ENCODE assay signal across 11 mouse cellular contexts in genomic region chr2:166175145-166175544, GRCm38 (mm10). TPM values are rescaled to one million over a fixed set of nuclear protein-coding genes. Genes with fewer than 3 reads are reported as not detected.
A peak's percentile ranks its signal among the peaks of the same experiment; 100 is the strongest.
DNase-seq lines count a peak whose midpoint lies in the region; ATAC-seq and TF ChIP-seq lines count a peak whose summit lies in the region.
"Had no signal": no experiment of that assay in that cellular context is flagged by ENCODE, and none has a peak within 500 bp of the region (broad histone marks: within the 10 kb centered on the region; RNA-seq: fewer than 3 reads in every experiment).

No protein-coding gene starts in this region.

- no peaks in the 10 kb centered on the region for H3K27me3 ChIP-seq in neural tube, embryonic 11.5 days (ENCODE audit: control insufficient read depth, insufficient read depth, low read length)
- H3K27me3 ChIP-seq in embryonic facial prominence, embryonic 13.5 days: peaks cover 15% of the 10 kb centered on the region; the same call in 1 of the 2 replicates
- 0 out of 2 replicates have a peak, but pooled peaks cover 4% of the 10 kb centered on the region for H3K27me3 ChIP-seq in hindbrain, postnatal 0 days (ENCODE audit: insufficient read depth, low read length)
- H3K27me3 ChIP-seq in neural tube, embryonic 14.5 days (ENCODE audit: control insufficient read depth, insufficient read depth, low read length): peaks cover 3% of the 10 kb centered on the region; the same call in 1 of the 2 replicates

- no peak overlapping the region for H3K9ac ChIP-seq in neural tube, embryonic 11.5 days (ENCODE audit: low read length)
- H3K9ac ChIP-seq in embryonic facial prominence, embryonic 13.5 days: no peak overlapping the region
- no peak overlapping the region for H3K9ac ChIP-seq in hindbrain, postnatal 0 days (replicated peaks; ENCODE audit: low read length)
- no peak overlapping the region for H3K9ac ChIP-seq in neural tube, embryonic 14.5 days (replicated peaks; ENCODE audit: low read depth, low read length)
- H3K9ac ChIP-seq: liver, embryonic 15.5 days had no signal

- no peak for TF ChIP-seq CTCF in hindbrain, postnatal 0 days (IDR thresholded peaks at IDR 0.05; ENCODE audit: low read depth)

- H3K27ac ChIP-seq in neural tube, embryonic 11.5 days (ENCODE audit: low read depth, low read length): no peak overlapping the region
- peak overlapping the region; percentile 83 for H3K27ac ChIP-seq in embryonic facial prominence, embryonic 13.5 days
- H3K27ac ChIP-seq in hindbrain, postnatal 0 days: 0 out of 2 replicates have a peak overlapping the region, but pooled peaks have one; percentile 23
- no peak overlapping the region for H3K27ac ChIP-seq in neural tube, embryonic 14.5 days (ENCODE audit: low read depth, low read length)
- H3K27ac ChIP-seq: liver, embryonic 15.5 days had no signal

- no peak overlapping the region for H3K4me2 ChIP-seq in neural tube, embryonic 11.5 days (ENCODE audit: low read depth)
- H3K4me2 ChIP-seq in embryonic facial prominence, embryonic 13.5 days: no peak overlapping the region
- no peak overlapping the region for H3K4me2 ChIP-seq in hindbrain, postnatal 0 days (ENCODE audit: low read depth, low read length)
- H3K4me2 ChIP-seq in neural tube, embryonic 14.5 days (ENCODE audit: low read depth, low read length): no peak overlapping the region
- H3K4me2 ChIP-seq: liver, embryonic 15.5 days had no signal

- DNase-seq in neural tube, embryonic 11.5 days (ENCODE audit: low spot score): no peak
- no peak for DNase-seq in neural tube, embryonic 10.5 days (ENCODE audit: extremely low spot score, low spot score)
- peak; percentile 76 for DNase-seq in hindbrain, postnatal 0 days (ENCODE audit: low spot score)
- no peak for DNase-seq in thymus, postnatal 25 days
- no peak for DNase-seq in spleen, postnatal 14 days (ENCODE audit: low spot score in 2 of 2)
- no peak for DNase-seq in urinary bladder, postnatal 25 days (ENCODE audit: low spot score)
- DNase-seq: cerebellum, adult 9-10 months; kidney, adult 18-20 months had no signal

- WGBS in neural tube, embryonic 11.5 days: 37% methylated on average over 3 of the region's 3 CpGs
- 8% methylated on average over 3 of the region's 3 CpGs for WGBS in embryonic facial prominence, embryonic 13.5 days
- WGBS in hindbrain, postnatal 0 days: 26% methylated on average over 3 of the region's 3 CpGs
- WGBS in neural tube, embryonic 14.5 days: 19% methylated on average over 3 of the region's 3 CpGs

- no peak overlapping the region for H3K4me3 ChIP-seq in neural tube, embryonic 11.5 days (ENCODE audit: low read depth, low read length)
- H3K4me3 ChIP-seq in embryonic facial prominence, embryonic 13.5 days: no peak overlapping the region
- no peak overlapping the region for H3K4me3 ChIP-seq in hindbrain, postnatal 0 days (ENCODE audit: low read length)
- H3K4me3 ChIP-seq in neural tube, embryonic 14.5 days (ENCODE audit: low read depth, low read length): no peak overlapping the region
- H3K4me3 ChIP-seq: liver, embryonic 15.5 days had no signal

- ATAC-seq in neural tube, embryonic 11.5 days (ENCODE audit: insufficient read depth, low FRiP score, low TSS enrichment): peak; percentile 31; the same call in 1 of the 2 replicates
- ATAC-seq in embryonic facial prominence, embryonic 13.5 days (ENCODE audit: insufficient number of reproducible peaks, insufficient read depth, low FRiP score, low TSS enrichment, low read depth): 0 out of 2 replicates have a peak, but pooled peaks have one; percentile 40
- peak; percentile 55; the same call in 1 of the 2 replicates for ATAC-seq in hindbrain, postnatal 0 days
- ATAC-seq in neural tube, embryonic 14.5 days (ENCODE audit: low read depth): peak; percentile 67; the same call in 1 of the 2 replicates

- no peaks in the 10 kb centered on the region for H3K36me3 ChIP-seq in neural tube, embryonic 11.5 days (ENCODE audit: control insufficient read depth, insufficient read depth, low read length)
- H3K36me3 ChIP-seq in embryonic facial prominence, embryonic 13.5 days: no peaks in the 10 kb centered on the region
- H3K36me3 ChIP-seq in hindbrain, postnatal 0 days (ENCODE audit: insufficient read depth, low read length): no peaks in the 10 kb centered on the region
- no peaks in the 10 kb centered on the region for H3K36me3 ChIP-seq in neural tube, embryonic 14.5 days (ENCODE audit: control insufficient read depth, insufficient read depth, low read length)
- H3K36me3 ChIP-seq: liver, embryonic 15.5 days had no signal

- peaks cover 9% of the 10 kb centered on the region for H3K4me1 ChIP-seq in neural tube, embryonic 11.5 days (ENCODE audit: control insufficient read depth, insufficient read depth, low read length)
- peaks cover 75% of the 10 kb centered on the region for H3K4me1 ChIP-seq in embryonic facial prominence, embryonic 13.5 days
- H3K4me1 ChIP-seq in hindbrain, postnatal 0 days (ENCODE audit: insufficient read depth, low read length): peaks cover 7% of the 10 kb centered on the region; the same call in 1 of the 2 replicates
- H3K4me1 ChIP-seq in neural tube, embryonic 14.5 days (ENCODE audit: control insufficient read depth, insufficient read depth, low read length): peaks cover 5% of the 10 kb centered on the region; the same call in 1 of the 2 replicates
- H3K4me1 ChIP-seq: liver, embryonic 15.5 days had no signal

- H3K9me3 ChIP-seq in neural tube, embryonic 11.5 days (ENCODE audit: control insufficient read depth, low read length): no peaks in the 10 kb centered on the region
- H3K9me3 ChIP-seq in embryonic facial prominence, embryonic 13.5 days: no peaks in the 10 kb centered on the region
- H3K9me3 ChIP-seq in hindbrain, postnatal 0 days (ENCODE audit: low read length): no peaks in the 10 kb centered on the region
- no peaks in the 10 kb centered on the region for H3K9me3 ChIP-seq in neural tube, embryonic 14.5 days (ENCODE audit: control insufficient read depth, low read length)
- H3K9me3 ChIP-seq: liver, embryonic 15.5 days had no signal

RNA-seq across cellular contexts. Expression of gene Sulf2, which starts 19.7 kb away (rescaled TPM):
- 156 and 161 TPM in 2 replicates for polyA plus RNA-seq in neural tube, embryonic 11.5 days (2014; fragmentation: Nextera tagmentation; extraction: Ambion mirVana)
- 127 and 143 TPM in 2 replicates for polyA plus RNA-seq in embryonic facial prominence, embryonic 13.5 days (2015; fragmentation: Nextera tagmentation; extraction: Ambion mirVana)
- 111 and 114 TPM in 2 replicates for total RNA-seq in hindbrain, postnatal 0 days (2014; rRNA removed)
- polyA plus RNA-seq in hindbrain, postnatal 0 days (2015; fragmentation: Nextera tagmentation; extraction: Ambion mirVana): 71.4 and 81.6 TPM in 2 replicates
- polyA plus RNA-seq in neural tube, embryonic 14.5 days (2014; fragmentation: Nextera tagmentation; extraction: Ambion mirVana): 134 and 141 TPM in 2 replicates

Comparison
In these comparisons a context has a peak if more than half of its experiments do, and no peak if none do; other contexts are left out.
1. H3K27ac ChIP-seq: peak in embryonic facial prominence, embryonic 13.5 days (single experiment) and hindbrain, postnatal 0 days (single experiment); none in neural tube, embryonic 11.5 days (single experiment) and neural tube, embryonic 14.5 days (single experiment).
2. Peak in every context shown above with its lines, with median percentiles within 50 percentile points of each other: ATAC-seq.